Mouse (Mus musculus) WW6 (cell line): ENCODE results near the gene Naglu.

Source experiments
- DNase-seq: peaks from one replicate; pipeline ENCODE4 v3.0.0-alpha.2; 2013; ENCODE audit warnings: low read depth, low spot score

The Naglu gene

GRCm38 (mm10) chr11:101069391-101070188 lies at the start of gene Naglu:
Gene Naglu, plus strand, starts transcription at chr11:101070012.
- DNase-seq, result peak; percentile 60

GRCm38 (mm10) chr11:101023371-101023770 lies 46.4 kb upstream of the Naglu start:
- DNase-seq, result no peak

DNA sequence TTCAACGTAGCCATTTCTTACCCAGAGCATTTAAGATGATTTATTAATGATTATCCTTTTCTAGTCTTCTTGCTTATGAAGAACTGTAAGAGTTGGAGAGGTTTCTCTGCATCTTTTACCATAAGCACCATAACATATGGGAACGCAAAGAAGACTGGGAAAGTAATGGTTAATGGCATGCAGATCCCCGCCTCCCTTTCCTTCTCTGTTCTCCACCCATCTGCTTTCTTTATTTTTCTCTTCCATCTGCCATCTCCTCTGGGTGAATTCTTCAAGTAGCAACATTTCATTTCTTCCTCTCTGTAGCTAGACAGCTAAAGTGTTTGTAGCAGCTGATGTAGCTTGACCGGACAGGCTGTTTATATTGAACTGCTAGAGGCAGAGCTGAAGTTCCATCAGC lies 45.8 kb upstream of the Naglu start:
- DNase-seq, result no peak

DNA sequence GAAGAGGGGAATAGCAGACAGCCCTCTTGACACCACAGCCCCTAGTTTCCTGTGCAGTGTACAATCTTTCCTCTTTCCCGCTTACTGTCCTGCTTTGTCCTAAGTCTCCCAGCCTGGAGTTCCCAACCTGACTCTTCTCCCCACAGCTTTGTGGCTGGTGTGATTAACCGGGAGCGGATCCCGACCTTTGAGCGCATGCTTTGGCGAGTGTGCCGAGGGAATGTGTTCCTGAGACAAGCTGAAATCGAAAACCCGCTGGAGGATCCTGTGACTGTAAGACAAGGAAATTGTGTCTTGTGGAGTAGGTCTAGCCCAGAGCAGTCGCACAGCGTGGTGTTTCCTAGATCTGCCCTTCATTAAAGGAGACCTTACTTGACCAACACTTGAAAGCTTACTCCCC lies 42.7 kb upstream of the Naglu start:
- no peak for DNase-seq

- DNase-seq, result no peak
These were observed 40.5 kb upstream of the Naglu start for GRCm38 (mm10) chr11:101029320-101029719.

DNA sequence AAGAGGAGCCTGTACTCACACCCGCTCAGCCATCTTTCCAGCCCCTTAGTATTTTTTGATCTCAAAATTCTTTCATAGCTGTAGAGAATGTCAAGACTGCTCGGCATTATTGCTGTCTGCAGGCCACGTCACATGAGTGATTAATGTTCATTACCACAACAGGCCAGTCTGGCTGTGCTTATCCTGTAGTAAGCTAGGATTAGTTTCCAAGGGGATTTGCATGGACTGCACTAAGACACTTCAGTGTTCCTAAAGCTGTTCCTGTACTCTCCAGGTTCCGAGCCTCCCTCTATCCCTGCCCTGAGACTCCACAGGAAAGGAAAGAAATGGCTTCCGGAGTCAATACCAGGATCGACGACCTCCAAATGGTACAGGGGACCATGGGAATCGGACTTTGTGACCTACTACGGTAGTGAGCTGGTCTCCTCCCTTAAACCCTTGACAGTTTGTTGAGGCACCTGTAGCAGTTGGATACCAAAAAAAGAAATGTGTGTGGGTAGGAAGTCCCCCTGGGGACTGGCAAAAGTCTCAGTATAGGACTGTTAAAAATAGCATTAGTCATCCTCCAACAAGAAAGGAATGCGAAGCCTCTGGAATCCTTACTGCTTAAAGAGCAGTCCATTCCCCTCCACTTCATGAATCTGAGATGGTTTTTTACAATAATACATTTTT lies 39.5 kb upstream of the Naglu start:
- DNase-seq, result no peak

- no peak for DNase-seq
These were observed 39.0 kb upstream of the Naglu start for GRCm38 (mm10) chr11:101030808-101031156.

DNA sequence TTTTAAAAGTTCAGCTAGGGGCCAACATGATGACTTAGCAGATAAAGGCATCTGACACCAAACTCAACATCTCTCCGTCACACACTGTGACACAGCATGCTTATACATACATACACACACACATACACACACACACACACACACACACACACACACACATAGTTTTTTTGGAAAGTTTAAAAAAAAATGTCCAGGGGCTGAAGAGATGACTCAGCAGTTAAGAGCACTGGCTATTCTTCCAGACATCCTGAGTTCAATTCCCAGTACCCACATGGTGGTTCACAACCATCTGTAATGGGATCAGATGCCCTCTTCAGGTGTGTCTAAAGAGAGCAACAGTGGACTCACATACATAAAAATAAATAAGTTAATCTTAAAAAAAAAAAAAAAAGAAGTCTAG lies 38.3 kb upstream of the Naglu start:
- no peak for DNase-seq

GRCm38 (mm10) chr11:101033856-101034500 lies 35.8 kb upstream of the Naglu start:
- no peak for DNase-seq

GRCm38 (mm10) chr11:101034614-101035327 lies 35.0 kb upstream of the Naglu start:
- DNase-seq, result no peak

- DNase-seq, result no peak
These were observed 34.5 kb upstream of the Naglu start for GRCm38 (mm10) chr11:101035328-101035695.

DNA sequence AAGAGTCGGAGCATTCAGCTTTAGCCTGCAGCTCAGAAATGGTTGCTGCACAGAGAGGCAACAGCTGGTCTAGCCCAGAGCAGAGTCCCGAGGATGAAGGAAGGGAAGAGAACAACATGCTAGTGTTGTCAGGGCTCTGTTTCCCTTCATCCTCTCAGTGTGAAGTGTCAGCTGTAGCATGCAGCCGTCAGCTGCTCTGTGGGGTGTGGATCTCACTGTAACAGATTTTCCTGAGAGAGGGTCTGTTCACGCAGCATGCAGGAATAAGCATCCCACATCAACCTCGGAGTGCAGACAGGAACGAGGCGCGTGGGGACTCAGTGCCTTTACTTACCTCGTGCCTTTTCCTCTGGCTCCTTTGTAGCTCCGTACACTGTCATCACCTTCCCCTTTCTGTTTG lies 32.0 kb upstream of the Naglu start:
- no peak for DNase-seq

DNA sequence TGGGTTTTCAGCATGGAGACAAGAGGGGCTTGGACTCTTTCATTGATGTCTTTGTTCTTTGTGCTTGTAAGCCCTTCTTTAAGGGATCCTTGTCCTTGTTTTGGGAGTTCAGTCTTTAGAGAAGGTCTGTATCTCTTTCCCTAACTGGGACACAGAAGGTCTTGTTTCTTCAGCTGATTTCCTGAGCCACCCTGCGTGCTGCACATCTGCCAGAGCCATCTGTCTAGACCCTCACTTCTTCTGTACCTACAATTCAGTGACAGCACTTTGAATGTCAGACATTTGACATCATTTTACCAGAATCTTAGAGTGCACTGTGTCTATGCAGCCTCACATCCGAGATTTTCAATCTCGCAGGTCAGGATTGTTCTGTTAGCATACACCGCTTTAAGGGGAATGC lies 24.0 kb upstream of the Naglu start:
- no peak for DNase-seq

DNA sequence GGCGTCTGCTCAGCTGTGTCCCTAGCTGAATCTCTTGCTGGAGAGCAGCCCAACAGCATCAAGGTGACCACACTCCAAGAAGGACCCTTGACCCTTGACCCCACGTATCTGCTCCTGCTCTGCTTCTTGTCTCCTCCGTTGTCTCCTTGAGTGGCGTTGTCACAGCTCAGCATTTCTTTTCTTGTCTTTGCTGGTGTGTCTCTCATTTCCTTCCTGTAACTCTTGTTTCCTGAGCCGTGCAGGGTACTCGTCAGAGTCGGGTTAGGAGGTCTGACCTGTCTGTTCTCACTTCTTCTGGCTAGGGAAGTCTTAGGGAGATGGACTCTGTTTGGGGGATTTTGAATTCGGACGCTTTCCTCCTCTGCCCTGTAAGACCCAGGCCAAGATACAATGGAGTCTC lies 23.4 kb upstream of the Naglu start:
- DNase-seq, result no peak

DNA sequence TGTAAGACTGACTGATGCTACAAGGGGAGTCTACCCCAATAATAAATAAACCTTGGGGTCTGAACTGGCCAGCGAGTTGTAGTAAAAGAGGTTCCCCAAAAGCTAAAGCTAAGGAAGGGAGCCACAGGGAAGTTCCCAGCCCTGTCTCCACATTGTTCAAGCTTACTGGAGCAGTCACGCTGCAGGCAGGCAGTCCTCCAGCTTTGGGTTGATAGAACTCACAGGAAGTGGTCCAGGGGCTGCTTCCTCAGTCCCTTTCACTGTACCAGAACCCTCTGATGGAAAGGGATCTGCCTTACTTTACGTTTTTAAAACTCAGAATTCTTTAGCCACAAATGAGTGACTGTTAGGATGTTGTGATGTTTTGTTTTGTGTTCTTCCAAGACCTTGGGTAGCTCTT lies 22.3 kb upstream of the Naglu start:
- DNase-seq, result no peak

DNA sequence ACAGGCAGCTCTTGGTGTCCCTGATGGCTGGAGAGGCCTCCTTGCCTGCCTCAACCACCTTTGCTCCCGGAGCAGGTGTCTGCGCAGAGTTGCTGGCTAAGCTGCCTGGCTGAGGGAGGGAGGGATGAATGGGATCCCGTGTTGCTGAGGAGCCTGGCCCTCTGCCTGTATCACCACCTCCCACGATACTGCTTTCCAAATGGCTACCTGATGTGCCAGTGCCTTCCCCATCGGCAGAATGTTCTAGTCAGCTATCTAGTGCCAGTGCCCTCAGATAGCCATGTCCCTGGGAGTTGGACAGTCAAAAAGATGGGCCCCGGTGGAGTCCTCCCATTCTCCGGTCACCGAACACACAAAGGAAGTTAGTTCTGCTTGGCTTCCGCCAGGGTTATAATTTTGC lies 19.5 kb upstream of the Naglu start:
- DNase-seq, result no peak

DNA sequence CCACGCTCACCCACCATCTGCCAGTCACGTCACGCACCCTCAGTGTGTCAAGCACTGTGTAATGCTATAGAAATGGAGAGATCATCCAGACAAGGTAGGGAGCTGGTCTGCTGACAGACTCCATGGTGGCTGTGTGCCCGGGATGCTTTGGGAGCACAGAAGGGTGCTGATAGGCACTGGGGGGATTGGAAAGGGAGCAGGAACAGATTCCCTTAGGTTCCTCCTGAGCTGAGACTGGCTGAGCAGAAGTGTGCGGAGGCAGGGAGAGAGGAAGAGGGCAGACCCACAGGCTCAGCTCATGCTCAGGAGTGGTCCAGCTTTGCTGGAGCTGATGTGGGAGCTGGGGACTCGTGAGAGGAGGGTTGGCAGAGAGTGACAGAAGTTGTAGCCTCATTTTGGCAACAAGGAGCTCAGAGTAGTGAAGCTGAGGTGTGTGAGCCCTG lies 18.7 kb upstream of the Naglu start:
- DNase-seq, result no peak

DNA sequence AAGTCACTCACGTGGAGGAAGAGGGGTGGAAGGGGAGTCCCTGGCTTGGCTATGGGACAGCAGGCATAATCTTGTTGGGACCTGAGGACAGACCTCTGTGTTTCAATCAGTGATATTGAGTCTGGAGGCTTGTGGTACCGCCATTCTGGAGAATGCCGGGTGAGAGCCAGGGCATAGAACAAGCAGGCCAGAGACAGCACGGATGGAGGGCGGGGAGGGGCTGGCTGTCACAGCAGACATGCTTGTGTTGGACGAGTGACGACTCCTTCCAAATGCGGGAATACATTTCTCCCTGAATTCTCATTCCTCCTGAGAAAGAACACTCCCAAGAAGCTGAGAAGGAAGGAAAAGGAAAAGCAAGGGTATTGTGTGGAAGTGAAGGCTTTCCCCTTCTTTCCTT lies 18.2 kb upstream of the Naglu start:
- no peak for DNase-seq

GRCm38 (mm10) chr11:101052751-101053473 lies 16.9 kb upstream of the Naglu start:
- no peak for DNase-seq

DNA sequence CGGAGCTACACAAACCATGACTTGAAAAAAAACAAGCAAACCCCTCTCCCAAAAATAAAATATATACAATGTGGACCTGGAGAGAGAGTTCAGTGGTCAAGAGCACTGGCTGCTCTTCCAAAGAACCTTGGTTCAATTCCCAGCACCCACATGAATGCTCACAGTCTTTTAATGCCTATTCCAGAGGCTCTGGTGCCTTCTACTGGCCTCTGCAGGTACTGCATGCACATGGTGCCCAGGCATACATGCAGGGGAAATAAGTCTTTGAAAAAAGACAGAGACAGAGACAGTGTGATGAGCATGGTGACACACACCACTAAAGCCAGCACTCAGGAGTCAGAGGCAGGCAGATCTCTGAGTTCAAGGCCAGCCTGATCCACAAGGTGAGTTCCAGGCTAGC lies 15.8 kb upstream of the Naglu start:
- peak; percentile 56 for DNase-seq

GRCm38 (mm10) chr11:101055418-101055817 lies 14.4 kb upstream of the Naglu start:
- DNase-seq, result no peak

- DNase-seq, result no peak
These were observed 12.9 kb upstream of the Naglu start for GRCm38 (mm10) chr11:101056885-101057284.
